Mouse (Mus musculus) lung, postnatal 0 days (tissue): Measurements from ENCODE around the gene Ap5b1. TPM values are rescaled to one million over a fixed set of nuclear protein-coding genes. Genes with fewer than 3 reads are reported as not detected.

ENCODE experiments used
- ATAC-seq: fragments of 200-750 bp; cut with Nextera tagmentation; 2 replicates; pipeline ENCODE4 v1.8.0; 2017; ENCODE audit warnings: moderate library complexity
- DNase-seq: peaks from one replicate; pipeline ENCODE4 v3.0.0-alpha.2; 2016; ENCODE audit warnings: low spot score
- H3K27ac ChIP-seq: fragments of 300-500 bp; sonication (generic); 2 replicates; pipeline ENCODE4 v1.5.1; 2014; ENCODE audit warnings: antibody characterized with exemption, mild to moderate bottlenecking, low read length, mixed read lengths
- H3K27me3 ChIP-seq: fragments of 300-500 bp; sonication (generic); replicated peaks from 2 replicates; pipeline ENCODE4 v1.6.1; 2014; ENCODE audit warnings: low read length, mixed read lengths; ENCODE audit not compliant: insufficient read depth
- H3K36me3 ChIP-seq: fragments of 300-500 bp; sonication (generic); 2 replicates; pipeline ENCODE4 v1.6.1; 2014; ENCODE audit warnings: low read length, mixed read lengths; ENCODE audit not compliant: insufficient read depth
- H3K4me1 ChIP-seq: fragments of 300-500 bp; sonication (generic); 2 replicates; pipeline ENCODE4 v1.6.1; 2014; ENCODE audit warnings: antibody characterized with exemption, low read depth, low read length, mixed read lengths; ENCODE audit not compliant: insufficient read depth
- H3K4me2 ChIP-seq: fragments of 300-500 bp; sonication (generic); replicated peaks from 2 replicates; pipeline ENCODE4 v1.6.1; 2014; ENCODE audit warnings: low read depth, mild to moderate bottlenecking, low read length, moderate library complexity, mixed read lengths
- H3K4me3 ChIP-seq: fragments of 300-500 bp; sonication (generic); 2 replicates; pipeline ENCODE4 v1.5.1; 2014; ENCODE audit warnings: low read depth, low read length
- H3K9ac ChIP-seq: fragments of 300-500 bp; sonication (generic); replicated peaks from 2 replicates; pipeline ENCODE4 v1.6.1; 2014; ENCODE audit warnings: low read depth, mild to moderate bottlenecking
- H3K9me3 ChIP-seq: fragments of 300-500 bp; sonication (generic); 2 replicates; pipeline ENCODE4 v1.6.1; 2016; ENCODE audit warnings: low read length, mixed read lengths
- CTCF ChIP-seq: IDR thresholded peaks from 2 replicates; pipeline ENCODE4 v1.5.1; 2016; ENCODE audit warnings: antibody characterized with exemption, mild to moderate bottlenecking
- EP300 ChIP-seq: IDR thresholded peaks from 2 replicates; pipeline ENCODE4 v1.6.1; 2016; ENCODE audit warnings: antibody characterized with exemption, mild to moderate bottlenecking, control low read depth
- WGBS: fragments of 180-500 bp; shearing (Covaris S2); extraction: QIAGEN DNeasy Blood & Tissue Kit; methylation state at CpG from one replicate; pipeline ENCODE4 v1.1.7; 2014; 5-methylcytosine and 5-hydroxymethylcytosine counted together
- polyA plus RNA-seq: library from polyadenylated mRNA; unstranded; fragments of >200 nt; fragmentation: Nextera tagmentation; extraction: Ambion mirVana; gene quantifications from 2 replicates; pipeline ENCODE4 v1.2.1, GENCODE M21; 2015

Gene Ap5b1
- polyA plus RNA-seq, 1 experiment from 2014 or later, result 4.3 TPM

DNA sequence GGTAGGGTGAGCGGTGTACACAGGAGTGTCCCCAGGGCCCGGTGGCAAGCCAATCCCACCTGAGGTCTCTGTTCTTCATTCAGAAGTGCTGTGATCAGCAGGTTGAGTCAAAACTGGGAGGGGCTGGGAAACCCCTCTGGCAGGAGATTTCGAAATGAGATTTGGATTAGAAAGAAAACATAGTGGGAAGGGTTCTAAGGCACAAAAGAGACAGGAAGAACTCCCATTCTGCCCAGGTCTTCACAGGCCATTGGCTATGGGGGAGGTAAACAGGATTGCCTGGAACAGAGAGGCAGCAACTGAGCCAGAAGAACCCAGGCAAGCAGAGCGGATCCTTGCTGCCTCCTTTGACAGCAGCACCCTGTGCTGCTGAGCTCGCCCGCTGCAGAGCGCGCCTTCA, 29.0 kb upstream of the Ap5b1 start:
- no peak for ATAC-seq
- H3K27ac ChIP-seq, result no peak overlapping the region

GRCm38 (mm10) chr19:5543362-5543761, 24.5 kb upstream of the Ap5b1 start:
- 78% methylated on average over 9 of the region's 9 CpGs for WGBS
- no peak for TF ChIP-seq CTCF
- TF ChIP-seq EP300, result no peak
- Histone ChIP-seq H3K4me2 (no peak overlapping the region), H3K9ac (no peak overlapping the region), H3K36me3 (no peaks in the 10 kb centered on the region), H3K9me3 (no peaks in the 10 kb centered on the region), H3K27me3 (no peaks in the 10 kb centered on the region), H3K4me1 (no peaks in the 10 kb centered on the region), H3K4me3 (no peak overlapping the region), H3K27ac (no peak overlapping the region)
- ATAC-seq (no peak), DNase-seq (no peak)

More for the DNA sequence above, 29.0 kb upstream of the Ap5b1 start:
- Histone ChIP-seq H3K9me3 (no peaks in the 10 kb centered on the region), H3K27me3 (no peaks in the 10 kb centered on the region), H3K9ac (no peak overlapping the region), H3K4me3 (no peak overlapping the region), H3K4me2 (no peak overlapping the region), H3K36me3 (no peaks in the 10 kb centered on the region), H3K4me1 (no peaks in the 10 kb centered on the region)
- TF ChIP-seq EP300, result no peak
- TF ChIP-seq CTCF, result no peak
- 82% methylated on average over 8 of the region's 8 CpGs for WGBS
- no peak for DNase-seq

DNA sequence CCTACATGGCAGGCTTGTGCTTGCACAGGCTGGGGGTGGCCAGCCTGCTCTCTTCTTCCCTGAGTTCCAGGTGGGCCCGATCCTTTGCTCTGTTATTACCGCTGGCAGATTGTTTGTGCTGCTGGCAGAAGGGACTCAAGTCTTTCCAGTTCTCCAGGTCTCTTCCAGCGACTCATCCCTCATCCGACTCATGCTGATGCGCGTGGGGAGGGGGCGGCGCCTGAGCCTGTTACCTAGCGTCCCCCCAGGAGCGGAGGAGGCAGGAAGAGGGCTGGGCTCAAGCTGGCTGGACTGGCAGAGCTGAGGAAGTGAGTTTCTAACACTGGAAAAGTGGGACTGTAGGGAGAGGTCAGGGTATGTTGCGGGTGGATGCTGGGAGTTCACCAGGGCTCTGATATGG, 23.8 kb upstream of the Ap5b1 start:
- TF ChIP-seq EP300, result no peak
- TF ChIP-seq CTCF, result no peak
- ATAC-seq, result no peak
- no peak overlapping the region for H3K9ac ChIP-seq
- no peaks in the 10 kb centered on the region for H3K27me3 ChIP-seq
- H3K4me3 ChIP-seq, result no peak overlapping the region
- H3K27ac ChIP-seq, result no peak overlapping the region
- no peak overlapping the region for H3K4me2 ChIP-seq
- H3K4me1 ChIP-seq, result no peaks in the 10 kb centered on the region
- DNase-seq, result no peak
- H3K36me3 ChIP-seq, result no peaks in the 10 kb centered on the region
- no peaks in the 10 kb centered on the region for H3K9me3 ChIP-seq
- 53% methylated on average over 11 of the region's 11 CpGs for WGBS

DNA sequence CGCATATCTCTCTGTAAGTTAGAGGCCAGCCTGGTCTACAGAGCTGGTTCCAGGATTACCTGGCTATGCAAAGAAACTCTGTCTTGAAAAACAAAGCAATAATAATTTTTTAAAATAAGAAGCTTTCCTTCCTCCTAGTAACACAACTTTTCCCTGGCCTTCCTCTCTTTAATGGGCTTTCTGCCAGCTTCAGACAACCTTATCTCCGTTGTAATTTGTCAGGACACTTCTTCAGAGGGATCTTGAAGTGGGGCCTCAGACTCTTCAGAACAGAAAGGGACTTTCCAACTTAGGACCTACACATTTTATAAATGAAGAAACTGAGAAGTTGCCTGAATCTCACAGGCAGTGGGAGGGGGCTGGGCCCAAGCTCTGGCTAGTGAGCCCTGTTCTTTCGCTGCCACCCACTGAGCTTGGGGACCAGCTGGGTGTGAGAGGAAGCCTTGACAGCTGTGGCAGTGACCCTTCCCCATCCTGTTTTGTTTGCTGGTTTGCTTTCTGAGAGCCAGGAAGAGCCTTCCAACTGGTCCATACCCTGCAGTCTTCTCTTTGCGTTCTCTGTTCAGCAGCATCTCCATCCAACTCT, 20.3 kb upstream of the Ap5b1 start:
- Histone ChIP-seq H3K9ac (no peak overlapping the region), H3K4me2 (no peak overlapping the region), H3K36me3 (peaks cover 4% of the 10 kb centered on the region; the same call in 1 of the 2 replicates), H3K9me3 (no peaks in the 10 kb centered on the region), H3K27ac (no peak overlapping the region), H3K27me3 (no peaks in the 10 kb centered on the region), H3K4me3 (no peak overlapping the region), H3K4me1 (no peaks in the 10 kb centered on the region)
- no peak for TF ChIP-seq EP300
- 51% methylated on average over 4 of the region's 4 CpGs for WGBS
- no peak for DNase-seq
- no peak for ATAC-seq

- Histone ChIP-seq H3K9ac (no peak overlapping the region), H3K27me3 (peaks cover 1% of the 10 kb centered on the region), H3K4me3 (no peak overlapping the region), H3K27ac (no peak overlapping the region), H3K4me1 (no peaks in the 10 kb centered on the region), H3K4me2 (no peak overlapping the region), H3K9me3 (no peaks in the 10 kb centered on the region), H3K36me3 (peaks cover 4% of the 10 kb centered on the region; the same call in 1 of the 2 replicates)
- WGBS, result 47% methylated on average over 8 of the region's 8 CpGs
- TF ChIP-seq EP300 (no peak), CTCF (no peak)
- ATAC-seq, result peak; percentile 68
- peak; percentile 52 for DNase-seq
Observed at GRCm38 (mm10) chr19:5553802-5554201, 14.0 kb upstream of the Ap5b1 start.

- Histone ChIP-seq H3K36me3 (peaks cover 4% of the 10 kb centered on the region; the same call in 1 of the 2 replicates), H3K4me2 (no peak overlapping the region), H3K27ac (no peak overlapping the region), H3K4me3 (no peak overlapping the region), H3K27me3 (peaks cover 5% of the 10 kb centered on the region), H3K4me1 (no peaks in the 10 kb centered on the region), H3K9me3 (no peaks in the 10 kb centered on the region), H3K9ac (no peak overlapping the region)
- DNase-seq (peak; percentile 57), ATAC-seq (peak; percentile 79)
- WGBS, result 48% methylated on average over 11 of the region's 14 CpGs
- TF ChIP-seq EP300 (no peak), CTCF (no peak)
Observed at GRCm38 (mm10) chr19:5554212-5554611, 13.6 kb upstream of the Ap5b1 start.

DNA sequence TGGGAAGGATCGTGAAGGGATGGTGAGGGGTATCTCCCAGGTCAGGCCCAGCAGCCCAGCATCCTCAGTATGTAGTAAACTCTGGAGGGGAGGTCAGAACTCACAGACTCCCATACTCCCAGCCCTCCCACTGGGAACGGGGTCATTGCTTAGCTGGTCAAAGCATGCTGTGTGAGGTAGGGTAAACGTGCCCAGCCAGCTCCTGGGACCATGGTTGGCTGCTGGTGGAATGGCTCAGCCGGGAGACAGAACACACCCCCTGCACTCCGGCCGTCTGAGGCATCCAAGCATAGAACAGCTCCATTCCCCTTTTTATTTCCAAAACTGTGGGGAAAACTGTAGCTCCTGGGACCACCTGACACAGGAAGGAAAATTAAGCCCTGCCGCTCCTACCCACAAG, 9.7 kb upstream of the Ap5b1 start:
- H3K4me2 ChIP-seq, result no peak overlapping the region
- H3K36me3 ChIP-seq, result no peaks in the 10 kb centered on the region
- peaks cover 13% of the 10 kb centered on the region for H3K27me3 ChIP-seq
- H3K9me3 ChIP-seq, result no peaks in the 10 kb centered on the region
- no peak for TF ChIP-seq EP300
- no peak for TF ChIP-seq CTCF
- DNase-seq (no peak), ATAC-seq (no peak)
- no peak overlapping the region for H3K4me3 ChIP-seq
- H3K4me1 ChIP-seq, result no peaks in the 10 kb centered on the region
- H3K27ac ChIP-seq, result no peak overlapping the region
- no peak overlapping the region for H3K9ac ChIP-seq
- WGBS, result 54% methylated on average over 7 of the region's 7 CpGs
